8 mouse cellular contexts compared by ENCODE assay signal in the genomic region with DNA sequence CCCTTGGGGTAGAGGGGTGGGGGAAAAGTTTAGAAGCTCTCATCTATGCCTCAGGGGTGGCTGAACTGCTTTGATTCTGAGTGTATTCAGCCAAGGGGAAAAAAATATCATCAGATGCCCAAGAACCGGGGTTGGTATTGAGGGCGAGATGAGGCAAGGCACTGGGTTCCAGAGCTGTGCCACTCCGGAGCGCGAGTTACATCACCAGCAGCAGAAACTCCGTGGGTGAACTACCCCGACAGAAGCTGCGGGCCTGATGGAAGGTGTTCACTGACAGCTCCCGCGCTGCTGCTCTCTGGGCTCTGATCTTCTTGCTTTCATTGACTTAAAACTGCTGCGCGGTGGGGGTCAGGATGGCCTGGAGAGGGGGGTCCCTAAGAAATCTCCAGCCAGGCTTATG. TPM values are rescaled to one million over a fixed set of nuclear protein-coding genes. Genes with fewer than 3 reads are reported as not detected.
DNase-seq lines count a peak whose midpoint lies in the region; ATAC-seq and TF ChIP-seq lines count a peak whose summit lies in the region.

No protein-coding gene starts in this region.

- no peak for TF ChIP-seq CTCF in heart, postnatal 0 days (IDR thresholded peaks at IDR 0.05; ENCODE audit: low read depth)
- no peak for TF ChIP-seq CTCF in cortical plate, adult 2 months (IDR thresholded peaks at IDR 0.05; ENCODE audit: extremely low read depth, insufficient read depth, low read length)
- no peak for TF ChIP-seq CTCF in small intestine, adult 2 months (IDR thresholded peaks at IDR 0.05; ENCODE audit: extremely low read depth, insufficient read length, insufficient replicate concordance, low read depth, low read length)

- H3K36me3 ChIP-seq in heart, postnatal 0 days (replicated peaks; ENCODE audit: control insufficient read depth, insufficient read depth, low read length): no peaks in the 10 kb centered on the region
- H3K36me3 ChIP-seq in hindbrain, embryonic 10.5 days: no peaks in the 10 kb centered on the region
- H3K36me3 ChIP-seq in liver, embryonic 16.5 days (ENCODE audit: control insufficient read depth, insufficient read depth): no peaks in the 10 kb centered on the region
- H3K36me3 ChIP-seq in small intestine, adult 2 months (ENCODE audit: control insufficient read depth, insufficient read depth, low read length): no peaks in the 10 kb centered on the region

- H3K4me2 ChIP-seq in heart, postnatal 0 days (ENCODE audit: low read depth, low read length): peak overlapping the region; percentile 99
- H3K4me2 ChIP-seq in liver, embryonic 16.5 days (ENCODE audit: low read depth, low read length): peak overlapping the region; percentile 59

- H3K4me3 ChIP-seq in heart, postnatal 0 days (ENCODE audit: low read depth, low read length): peak overlapping the region; percentile 87
- peak overlapping the region; percentile 68 for H3K4me3 ChIP-seq in cortical plate, adult 2 months (ENCODE audit: insufficient read depth, low read length)
- peak overlapping the region; percentile 74 for H3K4me3 ChIP-seq in hindbrain, embryonic 10.5 days
- peak overlapping the region; percentile 66 for H3K4me3 ChIP-seq in liver, embryonic 16.5 days (ENCODE audit: low read depth, low read length)
- H3K4me3 ChIP-seq in small intestine, adult 2 months (ENCODE audit: low read depth, low read length): peak overlapping the region; percentile 75; the same call in 1 of the 2 replicates

- no peak for DNase-seq in heart, postnatal 0 days (ENCODE audit: low spot score)
- DNase-seq in heart, adult 8-10 months (ENCODE audit: low spot score): no peak
- no peak for DNase-seq in hindbrain, embryonic 10.5 days (ENCODE audit: low spot score)
- no peak for DNase-seq in Muller cell, postnatal 12 days (ENCODE audit: inconsistent ontology term)

- no peak for TF ChIP-seq POLR2A in cortical plate, adult 2 months (IDR thresholded peaks at IDR 0.05; ENCODE audit: extremely low read depth, insufficient read depth, low read length)
- TF ChIP-seq POLR2A in small intestine, adult 2 months (IDR thresholded peaks at IDR 0.05; ENCODE audit: low read depth, low read length): no peak

- WGBS in heart, postnatal 0 days: 19% methylated on average over 12 of the region's 12 CpGs
- 7% methylated on average over 12 of the region's 12 CpGs for WGBS in hindbrain, embryonic 10.5 days
- WGBS in liver, embryonic 16.5 days (ENCODE audit: insufficient replicate concordance): 11% methylated on average over 12 of the region's 12 CpGs
- WGBS in small intestine, adult 2 months: 45% methylated on average over 12 of the region's 12 CpGs

- H3K4me1 ChIP-seq in heart, postnatal 0 days (ENCODE audit: control insufficient read depth, insufficient read depth): peaks cover 2% of the 10 kb centered on the region; the same call in 1 of the 2 replicates
- no peaks in the 10 kb centered on the region for H3K4me1 ChIP-seq in cortical plate, adult 2 months (ENCODE audit: control insufficient read depth, insufficient read depth, low read length)
- peaks cover 34% of the 10 kb centered on the region for H3K4me1 ChIP-seq in hindbrain, embryonic 10.5 days (replicated peaks)
- H3K4me1 ChIP-seq in liver, embryonic 16.5 days (ENCODE audit: control insufficient read depth, low read depth, low read length): no peaks in the 10 kb centered on the region; the same call in 1 of the 2 replicates
- H3K4me1 ChIP-seq in small intestine, adult 2 months (ENCODE audit: control insufficient read depth, insufficient read depth, insufficient read length, low read length): no peaks in the 10 kb centered on the region; the same call in 1 of the 2 replicates

- no peak overlapping the region for H3K9ac ChIP-seq in heart, postnatal 0 days (replicated peaks; ENCODE audit: low read depth, low read length)
- H3K9ac ChIP-seq in liver, embryonic 16.5 days (ENCODE audit: low read depth, low read length): peak overlapping the region; percentile 34; the same call in 1 of the 2 replicates

- H3K9me3 ChIP-seq in heart, postnatal 0 days (replicated peaks; ENCODE audit: control insufficient read depth, low read length): no peaks in the 10 kb centered on the region
- H3K9me3 ChIP-seq in hindbrain, embryonic 10.5 days: no peaks in the 10 kb centered on the region
- H3K9me3 ChIP-seq in liver, embryonic 16.5 days (replicated peaks; ENCODE audit: control insufficient read depth, low read length): no peaks in the 10 kb centered on the region

- ATAC-seq in heart, postnatal 0 days (ENCODE audit: insufficient read depth, low read depth): no peak; the same call in 1 of the 2 replicates
- no peak for ATAC-seq in liver, embryonic 16.5 days (ENCODE audit: low read depth)
- no peak for ATAC-seq in activated CD4-positive, CD25-positive, alpha-beta regulatory T cell, adult 4 months

- no peak overlapping the region for H3K27ac ChIP-seq in heart, postnatal 0 days (ENCODE audit: low read depth)
- no peak overlapping the region for H3K27ac ChIP-seq in cortical plate, adult 2 months (ENCODE audit: insufficient read depth, low read length)
- peak overlapping the region; percentile 90 for H3K27ac ChIP-seq in hindbrain, embryonic 10.5 days
- H3K27ac ChIP-seq in liver, embryonic 16.5 days (ENCODE audit: low read length): peak overlapping the region; percentile 57
- no peak overlapping the region for H3K27ac ChIP-seq in small intestine, adult 2 months (ENCODE audit: insufficient read depth, low read depth, low read length)

- no peak for TF ChIP-seq EP300 in heart, postnatal 0 days (IDR thresholded peaks at IDR 0.05; ENCODE audit: low read depth)

- H3K27me3 ChIP-seq in heart, postnatal 0 days (ENCODE audit: control insufficient read depth, insufficient read depth, low read length): peaks cover 11% of the 10 kb centered on the region; the same call in 1 of the 2 replicates
- H3K27me3 ChIP-seq in hindbrain, embryonic 10.5 days (ENCODE audit: insufficient read depth, poor library complexity, severe bottlenecking): peaks cover 26% of the 10 kb centered on the region
- peaks cover 22% of the 10 kb centered on the region for H3K27me3 ChIP-seq in liver, embryonic 16.5 days (ENCODE audit: control insufficient read depth, insufficient read depth, low read depth, low read length)
- peaks cover 17% of the 10 kb centered on the region for H3K27me3 ChIP-seq in small intestine, adult 2 months (ENCODE audit: control insufficient read depth, insufficient read depth, low read length)

RNA-seq across cellular contexts. Expression of a gene that starts 1.1 kb away (rescaled TPM):
- 1.6 and 2.1 TPM in 2 replicates for total RNA-seq in heart, postnatal 0 days (2014; rRNA removed; ENCODE audit: low replicate concordance)
- 3.2 and 3.7 TPM in 2 replicates for polyA plus RNA-seq in heart, postnatal 0 days (2015; fragmentation: Nextera tagmentation; extraction: Ambion mirVana)
- total RNA-seq in heart, adult 8-10 months (2022): 1 to 10 TPM; 1.1 to 3.1 (median 2.2) TPM
- polyA plus RNA-seq in cortical plate, adult 2 months (2012; rRNA removed): 24.3 and 28.9 TPM in 2 replicates
- polyA plus RNA-seq in hindbrain, embryonic 10.5 days (2016; fragmentation: Nextera tagmentation; extraction: Ambion mirVana): 30.6 and 32.1 TPM in 2 replicates
- 7.1 and 7.5 TPM in 2 replicates for polyA plus RNA-seq in liver, embryonic 16.5 days (2015; fragmentation: Nextera tagmentation; extraction: Ambion mirVana)
- polyA plus RNA-seq in small intestine, adult 2 months (2012; rRNA removed): 0.67 and 0.85 TPM in 2 replicates
- polyA plus RNA-seq in activated CD4-positive, CD25-positive, alpha-beta regulatory T cell, adult 4 months (2017; shearing (Covaris generic)): under 1 TPM; 0.08 to 0.37 TPM

Comparison
In these comparisons a context has a peak if more than half of its experiments do, and no peak if none do; other contexts are left out.
1. H3K27ac ChIP-seq: peak in hindbrain, embryonic 10.5 days (single experiment) and liver, embryonic 16.5 days (single experiment); none in heart, postnatal 0 days (single experiment), cortical plate, adult 2 months (single experiment) and small intestine, adult 2 months (single experiment).
2. Peak in every context shown above with its lines, with median percentiles within 50 percentile points of each other: H3K4me3 ChIP-seq.